Mouse (Mus musculus): Measurements from ENCODE around the gene Tescl. TPM values are rescaled to one million over a fixed set of nuclear protein-coding genes. Genes with fewer than 3 reads are reported as not detected.

Tescl gene
- polyA plus RNA-seq, 1 experiment from 2014 or later, result 0.29 TPM

- Histone ChIP-seq H3K9ac (ENCODE audit: low read depth, low read length) (peak overlapping the region; percentile 84; the same call in 1 of the 2 replicates), H3K27ac (ENCODE audit: low read length) (no peak overlapping the region), H3K4me3 (ENCODE audit: low read depth, low read length) (peak overlapping the region; percentile 75; the same call in 1 of the 2 replicates), H3K4me1 (ENCODE audit: control insufficient read depth, insufficient read depth, low read length) (peaks cover 22% of the 10 kb centered on the region), H3K36me3 (ENCODE audit: control insufficient read depth, insufficient read depth, low read length) (peaks cover 43% of the 10 kb centered on the region), H3K27me3 (ENCODE audit: control insufficient read depth, insufficient read depth, low read depth, low read length) (no peaks in the 10 kb centered on the region), H3K4me2 (ENCODE audit: low read length) (peak overlapping the region; percentile 86; the same call in 1 of the 2 replicates), H3K9me3 (replicated peaks; ENCODE audit: control insufficient read depth, low read length, poor library complexity, severe bottlenecking) (no peaks in the 10 kb centered on the region)
- 89% methylated on average over 15 of the region's 15 CpGs for WGBS
- no peak for ATAC-seq
These were observed 36.2 kb downstream of the Tescl start for GRCm38 (mm10) chr7:24297361-24298095.

DNA sequence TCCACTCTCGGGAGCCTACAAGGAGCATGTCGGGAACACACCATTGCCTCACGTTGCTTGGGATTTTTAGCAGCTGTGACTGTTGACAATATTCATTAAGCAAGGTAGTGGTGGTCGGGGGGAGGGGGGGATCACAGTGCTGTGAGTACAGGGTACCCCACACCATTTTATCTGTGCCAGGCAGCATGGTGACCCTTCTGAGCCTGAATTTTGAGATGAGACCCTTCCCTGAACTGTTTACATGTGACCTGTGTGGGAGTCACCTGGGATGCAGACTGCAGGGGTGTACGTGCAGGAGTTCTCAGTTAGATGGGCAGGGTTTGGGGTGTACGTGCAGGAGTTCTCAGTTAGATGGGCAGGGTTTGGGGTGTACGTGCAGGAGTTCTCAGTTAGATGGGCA is 37.4 kb downstream of the Tescl start:
- peaks cover 22% of the 10 kb centered on the region for H3K4me1 ChIP-seq (ENCODE audit: control insufficient read depth, insufficient read depth, low read length)
- H3K4me2 ChIP-seq (ENCODE audit: low read length), result no peak overlapping the region
- H3K9ac ChIP-seq (ENCODE audit: low read depth, low read length), result no peak overlapping the region
- H3K9me3 ChIP-seq (replicated peaks; ENCODE audit: control insufficient read depth, low read length, poor library complexity, severe bottlenecking), result no peaks in the 10 kb centered on the region
- H3K27me3 ChIP-seq (ENCODE audit: control insufficient read depth, insufficient read depth, low read depth, low read length), result no peaks in the 10 kb centered on the region
- no peak overlapping the region for H3K4me3 ChIP-seq (ENCODE audit: low read depth, low read length)
- no peak for ATAC-seq
- 97% methylated on average over 7 of the region's 7 CpGs for WGBS
- peaks cover 43% of the 10 kb centered on the region for H3K36me3 ChIP-seq (ENCODE audit: control insufficient read depth, insufficient read depth, low read length)
- no peak overlapping the region for H3K27ac ChIP-seq (ENCODE audit: low read length)

DNA sequence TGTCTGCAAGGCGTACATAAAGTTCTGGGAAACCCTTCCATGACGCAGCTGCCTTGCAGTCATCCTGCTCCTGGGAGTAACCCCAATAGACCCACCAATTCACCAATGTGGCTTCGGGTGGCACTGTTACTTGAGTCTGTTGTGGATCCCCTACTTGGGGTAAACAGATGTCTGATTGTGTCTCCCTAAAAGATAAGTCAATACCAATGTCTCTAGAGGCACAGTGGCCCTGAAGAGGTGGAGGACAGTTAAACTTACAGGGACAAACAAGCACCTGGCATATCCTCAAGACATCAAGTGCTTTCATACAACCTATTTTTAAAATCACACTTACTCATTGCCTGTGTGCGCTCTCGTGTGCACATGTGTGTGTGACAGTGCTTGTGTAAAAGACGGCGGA is 38.4 kb downstream of the Tescl start:
- WGBS, result 97% methylated on average over 7 of the region's 7 CpGs

DNA sequence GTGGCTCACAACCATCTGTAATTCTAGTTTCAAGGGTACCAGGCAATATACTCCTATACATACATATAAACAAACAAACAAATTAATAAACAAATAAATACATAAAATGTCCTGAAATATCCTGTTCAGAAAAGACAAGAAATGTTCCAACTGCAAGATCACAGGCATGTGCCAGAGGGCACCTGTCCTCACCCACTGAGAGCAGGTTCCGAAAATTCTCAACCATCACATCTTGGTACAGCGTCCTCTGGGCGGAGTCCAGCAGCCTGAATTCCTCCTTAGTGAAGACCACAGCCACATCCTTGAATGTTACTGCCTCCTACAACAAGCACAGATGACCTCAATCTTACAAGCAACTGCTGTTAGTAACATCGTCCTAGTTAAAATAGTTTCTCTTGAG is 39.0 kb downstream of the Tescl start:
- Histone ChIP-seq H3K4me2 (ENCODE audit: low read length) (no peak overlapping the region), H3K36me3 (ENCODE audit: control insufficient read depth, insufficient read depth, low read length) (peaks cover 57% of the 10 kb centered on the region), H3K9me3 (replicated peaks; ENCODE audit: control insufficient read depth, low read length, poor library complexity, severe bottlenecking) (no peaks in the 10 kb centered on the region), H3K4me3 (ENCODE audit: low read depth, low read length) (no peak overlapping the region), H3K27ac (ENCODE audit: low read length) (no peak overlapping the region), H3K27me3 (ENCODE audit: control insufficient read depth, insufficient read depth, low read depth, low read length) (no peaks in the 10 kb centered on the region), H3K9ac (ENCODE audit: low read depth, low read length) (no peak overlapping the region), H3K4me1 (ENCODE audit: control insufficient read depth, insufficient read depth, low read length) (peaks cover 11% of the 10 kb centered on the region)
- WGBS, result 97% methylated on average over 4 of the region's 4 CpGs
- ATAC-seq, result no peak

More for the DNA sequence above, 38.4 kb downstream of the Tescl start:
- Histone ChIP-seq H3K4me1 (ENCODE audit: control insufficient read depth, insufficient read depth, low read length) (peaks cover 17% of the 10 kb centered on the region), H3K36me3 (ENCODE audit: control insufficient read depth, insufficient read depth, low read length) (peaks cover 53% of the 10 kb centered on the region), H3K9ac (ENCODE audit: low read depth, low read length) (no peak overlapping the region), H3K4me3 (ENCODE audit: low read depth, low read length) (no peak overlapping the region), H3K4me2 (ENCODE audit: low read length) (no peak overlapping the region), H3K27me3 (ENCODE audit: control insufficient read depth, insufficient read depth, low read depth, low read length) (no peaks in the 10 kb centered on the region), H3K27ac (ENCODE audit: low read length) (no peak overlapping the region), H3K9me3 (replicated peaks; ENCODE audit: control insufficient read depth, low read length, poor library complexity, severe bottlenecking) (no peaks in the 10 kb centered on the region)
- ATAC-seq, result no peak

- 94% methylated on average over 12 of the region's 12 CpGs for WGBS
- H3K36me3 ChIP-seq (ENCODE audit: control insufficient read depth, insufficient read depth, low read length), result peaks cover 60% of the 10 kb centered on the region
- H3K9me3 ChIP-seq (replicated peaks; ENCODE audit: control insufficient read depth, low read length, poor library complexity, severe bottlenecking), result no peaks in the 10 kb centered on the region
- H3K4me2 ChIP-seq (ENCODE audit: low read length), result no peak overlapping the region
- H3K27me3 ChIP-seq (ENCODE audit: control insufficient read depth, insufficient read depth, low read depth, low read length), result no peaks in the 10 kb centered on the region
- ATAC-seq, result no peak
- no peak overlapping the region for H3K27ac ChIP-seq (ENCODE audit: low read length)
- no peak overlapping the region for H3K4me3 ChIP-seq (ENCODE audit: low read depth, low read length)
- peaks cover 8% of the 10 kb centered on the region for H3K4me1 ChIP-seq (ENCODE audit: control insufficient read depth, insufficient read depth, low read length)
- H3K9ac ChIP-seq (ENCODE audit: low read depth, low read length), result no peak overlapping the region
These were observed 40.5 kb downstream of the Tescl start for GRCm38 (mm10) chr7:24293061-24293851.

DNA sequence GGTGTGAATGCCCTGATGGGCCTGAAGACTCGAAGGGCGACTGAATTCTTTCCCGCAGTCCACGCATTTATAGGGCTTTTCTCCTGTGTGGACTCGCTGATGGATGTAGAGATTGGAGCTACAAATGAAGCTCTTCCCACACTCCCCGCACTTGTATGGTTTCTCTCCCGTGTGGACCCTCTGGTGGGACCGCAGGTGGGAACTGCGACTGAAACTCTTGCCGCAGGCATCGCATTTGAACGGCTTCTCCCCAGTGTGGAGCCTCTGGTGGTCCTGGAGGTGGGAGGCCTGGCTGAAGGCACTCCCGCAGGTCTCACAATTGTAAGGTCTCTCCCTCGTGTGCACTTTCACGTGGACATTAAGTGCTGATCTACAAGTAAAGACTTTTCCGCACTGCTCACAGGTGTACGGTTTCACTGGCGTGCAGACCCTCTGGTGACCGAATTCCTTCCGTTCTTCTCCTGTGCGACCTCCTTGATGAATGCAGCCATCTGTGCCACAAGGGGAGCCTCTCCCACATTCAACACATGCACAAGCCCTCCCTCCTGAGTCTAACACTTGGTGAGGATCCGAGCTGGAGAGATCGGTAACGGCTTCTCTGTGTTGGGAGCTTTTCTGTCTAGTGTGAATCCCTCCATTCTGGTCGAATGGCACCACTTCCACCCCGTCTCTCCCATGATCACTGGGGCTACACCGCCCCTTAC is 42.2 kb downstream of the Tescl start:
- peaks cover 73% of the 10 kb centered on the region for H3K36me3 ChIP-seq (ENCODE audit: control insufficient read depth, insufficient read depth, low read length)
- H3K4me1 ChIP-seq (ENCODE audit: control insufficient read depth, insufficient read depth, low read length), result no peaks in the 10 kb centered on the region
- 90% methylated on average over 27 of the region's 27 CpGs for WGBS
- no peak for ATAC-seq
- H3K9ac ChIP-seq (ENCODE audit: low read depth, low read length), result no peak overlapping the region
- no peaks in the 10 kb centered on the region for H3K9me3 ChIP-seq (replicated peaks; ENCODE audit: control insufficient read depth, low read length, poor library complexity, severe bottlenecking)
- H3K27ac ChIP-seq (ENCODE audit: low read length), result no peak overlapping the region
- H3K4me2 ChIP-seq (ENCODE audit: low read length), result no peak overlapping the region
- no peaks in the 10 kb centered on the region for H3K27me3 ChIP-seq (ENCODE audit: control insufficient read depth, insufficient read depth, low read depth, low read length)
- H3K4me3 ChIP-seq (ENCODE audit: low read depth, low read length), result no peak overlapping the region

DNA sequence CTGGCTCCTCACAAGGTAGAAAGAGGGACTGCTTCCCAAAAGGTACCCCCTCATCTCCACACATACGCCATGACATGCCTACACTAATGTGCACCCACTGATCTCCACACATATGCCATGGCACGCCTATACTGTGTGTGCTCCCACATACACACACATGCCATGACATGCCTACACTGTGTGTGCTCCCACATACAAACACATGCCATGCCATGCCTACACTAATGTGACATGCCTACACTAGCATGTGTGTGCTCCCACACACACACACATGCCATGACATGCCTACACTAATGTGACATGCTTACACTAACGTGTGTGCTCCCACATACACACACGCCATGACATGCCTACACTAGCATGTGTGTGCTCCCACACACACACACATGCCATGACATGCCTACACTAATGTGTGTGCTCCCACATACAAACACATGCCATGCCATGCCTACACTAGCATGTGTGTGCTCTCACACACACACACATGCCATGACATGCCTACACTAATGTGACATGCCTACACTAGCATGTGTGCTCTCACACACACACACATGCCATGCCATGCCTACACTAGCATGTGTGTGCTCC is 43.5 kb downstream of the Tescl start:
- Histone ChIP-seq H3K27ac (ENCODE audit: low read length) (no peak overlapping the region), H3K9ac (ENCODE audit: low read depth, low read length) (no peak overlapping the region), H3K4me3 (ENCODE audit: low read depth, low read length) (no peak overlapping the region), H3K4me2 (ENCODE audit: low read length) (no peak overlapping the region), H3K36me3 (ENCODE audit: control insufficient read depth, insufficient read depth, low read length) (peaks cover 62% of the 10 kb centered on the region), H3K4me1 (ENCODE audit: control insufficient read depth, insufficient read depth, low read length) (no peaks in the 10 kb centered on the region), H3K9me3 (replicated peaks; ENCODE audit: control insufficient read depth, low read length, poor library complexity, severe bottlenecking) (no peaks in the 10 kb centered on the region), H3K27me3 (ENCODE audit: control insufficient read depth, insufficient read depth, low read depth, low read length) (no peaks in the 10 kb centered on the region)
- 91% methylated on average over 4 of the region's 4 CpGs for WGBS
- ATAC-seq, result no peak

DNA sequence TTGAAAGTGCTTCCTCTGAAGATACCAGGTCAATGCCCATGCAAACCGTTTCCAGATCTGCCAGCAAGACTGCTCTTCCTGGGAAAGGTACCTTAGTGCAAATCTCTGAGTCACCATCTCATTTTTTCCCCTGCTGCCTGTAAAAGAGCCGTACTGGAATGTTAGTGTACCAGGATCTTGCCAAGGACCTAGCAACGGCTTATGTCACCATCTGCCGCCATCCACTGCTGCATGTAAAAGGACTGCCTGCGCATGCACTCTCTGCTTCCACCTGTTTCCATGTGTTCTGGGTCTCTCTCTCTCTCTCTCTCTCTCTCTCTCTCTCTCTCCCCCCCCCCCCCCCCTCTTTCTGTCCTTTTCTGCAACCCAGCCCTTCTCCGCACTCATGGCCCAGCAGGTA is 45.2 kb downstream of the Tescl start:
- no peak overlapping the region for H3K27ac ChIP-seq (ENCODE audit: low read length)
- 92% methylated on average over 6 of the region's 6 CpGs for WGBS
- no peaks in the 10 kb centered on the region for H3K27me3 ChIP-seq (ENCODE audit: control insufficient read depth, insufficient read depth, low read depth, low read length)
- H3K9me3 ChIP-seq (replicated peaks; ENCODE audit: control insufficient read depth, low read length, poor library complexity, severe bottlenecking), result no peaks in the 10 kb centered on the region
- no peak for ATAC-seq
- H3K4me3 ChIP-seq (ENCODE audit: low read depth, low read length), result no peak overlapping the region
- H3K4me1 ChIP-seq (ENCODE audit: control insufficient read depth, insufficient read depth, low read length), result no peaks in the 10 kb centered on the region
- H3K36me3 ChIP-seq (ENCODE audit: control insufficient read depth, insufficient read depth, low read length), result peaks cover 48% of the 10 kb centered on the region
- no peak overlapping the region for H3K9ac ChIP-seq (ENCODE audit: low read depth, low read length)
- H3K4me2 ChIP-seq (ENCODE audit: low read length), result no peak overlapping the region
